Mouse (Mus musculus): ENCODE measurements around the gene Acly. TPM values are rescaled to one million over a fixed set of nuclear protein-coding genes. Genes with fewer than 3 reads are reported as not detected.
A peak's percentile ranks its signal among the peaks of the same experiment; 100 is the strongest.

The Acly gene
- polyA plus RNA-seq (2012; rRNA removed): 57.4 and 58.6 TPM in 2 replicates

- Histone ChIP-seq H3K4me1 (ENCODE audit: control insufficient read depth, insufficient read depth, insufficient read length) (peaks cover 3% of the 10 kb centered on the region; the same call in 1 of the 2 replicates), H3K4me3 (ENCODE audit: extremely low read depth, insufficient read depth, insufficient read length) (peak within 1 kb of the TSS; percentile 95), H3K27ac (ENCODE audit: insufficient read depth, low read length) (peak within 1 kb of the TSS; percentile 89), H3K27me3 (ENCODE audit: control insufficient read depth, insufficient read depth, low read length) (no peaks in the 10 kb centered on the region), H3K36me3 (ENCODE audit: control insufficient read depth, insufficient read depth, low read length) (peaks cover 7% of the 10 kb centered on the region)
- TF ChIP-seq POLR2A (IDR thresholded peaks at IDR 0.05; ENCODE audit: low read depth, low read length) (peak; percentile 93), CTCF (IDR thresholded peaks at IDR 0.05; ENCODE audit: extremely low read depth, insufficient read depth, insufficient read length, insufficient replicate concordance) (no peak)
- DNase-seq (ENCODE audit: low read depth in 1 of 2, low spot score in 2 of 2): peak; percentile 97
- WGBS: under 1% methylated on average over 54 of the region's 54 CpGs
Measured at GRCm38 (mm10) chr11:100527458-100528374, at the start of gene Acly. Gene Acly (minus strand): TSS chr11:100528000.

GRCm38 (mm10) chr11:100576256-100576655, 48.5 kb upstream of the Acly start:
- Histone ChIP-seq H3K4me3 (ENCODE audit: extremely low read depth, insufficient read depth, insufficient read length) (peak overlapping the region; percentile 96; the same call in 1 of the 2 replicates), H3K27ac (ENCODE audit: insufficient read depth, low read length) (peak overlapping the region; percentile 98), H3K27me3 (ENCODE audit: control insufficient read depth, insufficient read depth, low read length) (no peaks in the 10 kb centered on the region), H3K36me3 (ENCODE audit: control insufficient read depth, insufficient read depth, low read length) (peaks cover 30% of the 10 kb centered on the region), H3K4me1 (ENCODE audit: control insufficient read depth, insufficient read depth, insufficient read length) (peaks cover 45% of the 10 kb centered on the region)
- WGBS: 88% methylated on average over 21 of the region's 21 CpGs
- no peak for DNase-seq (ENCODE audit: low read depth in 1 of 2, low spot score in 2 of 2)
- TF ChIP-seq POLR2A (IDR thresholded peaks at IDR 0.05; ENCODE audit: low read depth, low read length) (no peak), CTCF (IDR thresholded peaks at IDR 0.05; ENCODE audit: extremely low read depth, insufficient read depth, insufficient read length, insufficient replicate concordance) (no peak)

DNA sequence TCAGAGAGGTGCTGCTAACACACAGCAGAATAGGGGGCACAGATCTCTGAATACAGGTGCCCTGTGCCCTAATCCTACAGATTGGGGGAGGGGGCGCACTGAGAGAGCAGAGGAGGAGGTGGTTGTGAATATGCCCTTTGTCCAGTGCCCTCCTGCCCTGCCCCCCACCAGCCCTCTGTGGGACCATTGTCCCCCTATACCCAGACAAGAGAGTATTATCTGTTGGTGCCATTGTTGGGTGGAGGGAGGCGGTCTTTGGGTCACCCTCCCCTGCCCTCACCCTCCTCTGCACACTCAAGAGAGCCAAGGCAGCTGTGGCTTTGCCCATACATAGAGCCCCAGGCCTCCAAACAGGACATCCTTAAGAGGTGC, 47.7 kb upstream of the Acly start:
- H3K27ac ChIP-seq (ENCODE audit: insufficient read depth, low read length): peak overlapping the region; percentile 98
- no peak for TF ChIP-seq CTCF (IDR thresholded peaks at IDR 0.05; ENCODE audit: extremely low read depth, insufficient read depth, insufficient read length, insufficient replicate concordance)
- no peak for DNase-seq (ENCODE audit: low read depth in 1 of 2, low spot score in 2 of 2)
- 24% methylated on average over 2 of the region's 2 CpGs for WGBS
- peak overlapping the region; percentile 96 for H3K4me3 ChIP-seq (ENCODE audit: extremely low read depth, insufficient read depth, insufficient read length)
- H3K4me1 ChIP-seq (ENCODE audit: control insufficient read depth, insufficient read depth, insufficient read length): peaks cover 44% of the 10 kb centered on the region
- H3K27me3 ChIP-seq (ENCODE audit: control insufficient read depth, insufficient read depth, low read length): no peaks in the 10 kb centered on the region
- peaks cover 24% of the 10 kb centered on the region for H3K36me3 ChIP-seq (ENCODE audit: control insufficient read depth, insufficient read depth, low read length)

GRCm38 (mm10) chr11:100574708-100575483, 47.1 kb upstream of the Acly start, which contains the start of gene Cnp:
Gene Cnp (plus strand): TSS chr11:100574904.
- H3K4me3 ChIP-seq (ENCODE audit: extremely low read depth, insufficient read depth, insufficient read length): peak within 1 kb of the TSS; percentile 96
- H3K4me1 ChIP-seq (ENCODE audit: control insufficient read depth, insufficient read depth, insufficient read length): peaks cover 39% of the 10 kb centered on the region
- peak; percentile 69 to 89 for DNase-seq (ENCODE audit: low read depth in 1 of 2, low spot score in 2 of 2)
- H3K27me3 ChIP-seq (ENCODE audit: control insufficient read depth, insufficient read depth, low read length): no peaks in the 10 kb centered on the region
- TF ChIP-seq POLR2A (IDR thresholded peaks at IDR 0.05; ENCODE audit: low read depth, low read length): peak; percentile 86
- no peak for TF ChIP-seq CTCF (IDR thresholded peaks at IDR 0.05; ENCODE audit: extremely low read depth, insufficient read depth, insufficient read length, insufficient replicate concordance)
- H3K36me3 ChIP-seq (ENCODE audit: control insufficient read depth, insufficient read depth, low read length): peaks cover 20% of the 10 kb centered on the region
- peak within 1 kb of the TSS; percentile 99 for H3K27ac ChIP-seq (ENCODE audit: insufficient read depth, low read length)
- under 1% methylated on average over 47 of the region's 47 CpGs for WGBS

GRCm38 (mm10) chr11:100574188-100574587, 46.4 kb upstream of the Acly start:
- Histone ChIP-seq H3K27me3 (ENCODE audit: control insufficient read depth, insufficient read depth, low read length) (no peaks in the 10 kb centered on the region), H3K4me3 (ENCODE audit: extremely low read depth, insufficient read depth, insufficient read length) (peak overlapping the region; percentile 96; the same call in 1 of the 2 replicates), H3K4me1 (ENCODE audit: control insufficient read depth, insufficient read depth, insufficient read length) (peaks cover 35% of the 10 kb centered on the region), H3K27ac (ENCODE audit: insufficient read depth, low read length) (peak overlapping the region; percentile 99), H3K36me3 (ENCODE audit: control insufficient read depth, insufficient read depth, low read length) (peaks cover 15% of the 10 kb centered on the region)
- WGBS: 26% methylated on average over 3 of the region's 3 CpGs
- TF ChIP-seq POLR2A (IDR thresholded peaks at IDR 0.05; ENCODE audit: low read depth, low read length) (no peak), CTCF (IDR thresholded peaks at IDR 0.05; ENCODE audit: extremely low read depth, insufficient read depth, insufficient read length, insufficient replicate concordance) (no peak)
- DNase-seq (ENCODE audit: low read depth in 1 of 2, low spot score in 2 of 2): no peak

DNA sequence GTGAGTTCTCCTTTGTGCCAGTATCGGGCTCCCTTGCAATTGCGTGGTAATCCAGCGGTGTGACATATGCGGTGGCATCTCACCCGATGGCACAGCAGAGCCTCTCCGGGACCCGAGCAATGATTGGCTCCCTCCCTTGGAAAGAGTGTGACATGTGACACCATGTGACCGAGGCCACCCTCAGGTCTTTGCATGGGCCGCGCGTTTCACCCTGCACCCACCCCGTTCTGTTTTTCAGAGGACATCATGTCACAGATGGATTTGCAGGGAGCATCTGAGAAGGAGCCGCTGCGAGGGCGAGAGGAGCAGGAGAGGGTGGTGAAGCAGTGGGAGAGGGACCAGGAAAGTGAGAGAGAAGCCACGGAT, 43.4 kb upstream of the Acly start:
- 14% methylated on average over 16 of the region's 16 CpGs for WGBS
- peaks cover 14% of the 10 kb centered on the region for H3K4me1 ChIP-seq (ENCODE audit: control insufficient read depth, insufficient read depth, insufficient read length)
- TF ChIP-seq POLR2A (IDR thresholded peaks at IDR 0.05; ENCODE audit: low read depth, low read length) (no peak), CTCF (IDR thresholded peaks at IDR 0.05; ENCODE audit: extremely low read depth, insufficient read depth, insufficient read length, insufficient replicate concordance) (no peak)
- no peaks in the 10 kb centered on the region for H3K27me3 ChIP-seq (ENCODE audit: control insufficient read depth, insufficient read depth, low read length)
- H3K27ac ChIP-seq (ENCODE audit: insufficient read depth, low read length): peak overlapping the region; percentile 58
- peaks cover 3% of the 10 kb centered on the region for H3K36me3 ChIP-seq (ENCODE audit: control insufficient read depth, insufficient read depth, low read length)
- peak overlapping the region; percentile 14; the same call in 1 of the 2 replicates for H3K4me3 ChIP-seq (ENCODE audit: extremely low read depth, insufficient read depth, insufficient read length)
- DNase-seq (ENCODE audit: low read depth in 1 of 2, low spot score in 2 of 2): no peak
